Mouse (Mus musculus) hindlimb bud, embryonic 11.5 days (tissue): ENCODE results near the gene Socs7.
A peak's percentile ranks its signal among the peaks of the same experiment; 100 is the strongest.
"Not testable (repeated sequence)": the region's sequence is repeated elsewhere in the genome, so short reads cannot be mapped to it uniquely, and the experiment has no call there.

Experiments
- DNase-seq: peaks from one replicate; pipeline ENCODE4 v3.0.0-alpha.2; 2012; ENCODE audit warnings: low read depth, low spot score; ENCODE audit errors: extremely low spot score

The Socs7 gene

DNA sequence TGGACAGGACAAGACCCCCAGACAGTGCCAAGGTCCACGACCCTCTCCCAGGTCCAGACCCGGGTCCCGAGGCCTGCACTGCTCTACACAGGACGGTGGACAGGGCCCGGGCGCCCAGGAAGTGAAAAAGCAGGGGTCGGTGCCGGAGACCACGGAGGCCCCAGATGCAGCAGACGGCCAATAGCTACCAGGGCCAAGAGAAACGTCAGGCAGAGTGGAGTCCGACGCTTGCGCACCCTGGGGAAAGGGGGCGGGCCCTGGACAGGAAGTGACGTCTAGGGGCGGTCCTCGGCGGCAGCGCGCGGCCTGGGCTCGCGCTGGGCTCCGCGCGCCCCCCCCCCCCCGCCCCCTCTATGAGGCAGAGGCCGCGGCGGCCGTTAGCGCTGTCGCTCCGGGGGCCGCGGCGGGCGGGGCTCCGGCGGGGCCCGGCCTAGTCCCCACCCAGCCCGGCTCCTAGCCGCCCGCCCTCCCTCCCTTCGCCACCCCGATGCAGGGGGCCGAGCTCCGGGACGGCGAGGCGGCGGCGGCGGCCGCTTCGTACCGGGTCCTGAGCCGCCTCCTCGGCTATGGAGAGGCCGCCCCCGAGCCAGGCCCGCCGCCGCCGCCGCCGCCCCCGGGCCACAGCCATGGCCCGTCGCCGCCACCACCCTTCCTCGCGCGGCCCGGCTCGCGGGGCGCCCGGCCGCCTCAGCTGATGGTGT is at the start of gene Socs7:
Socs7 (plus strand) TSS at position 604 of the 701 bp plus-strand sequence.
- peak; percentile 33 for DNase-seq

DNA sequence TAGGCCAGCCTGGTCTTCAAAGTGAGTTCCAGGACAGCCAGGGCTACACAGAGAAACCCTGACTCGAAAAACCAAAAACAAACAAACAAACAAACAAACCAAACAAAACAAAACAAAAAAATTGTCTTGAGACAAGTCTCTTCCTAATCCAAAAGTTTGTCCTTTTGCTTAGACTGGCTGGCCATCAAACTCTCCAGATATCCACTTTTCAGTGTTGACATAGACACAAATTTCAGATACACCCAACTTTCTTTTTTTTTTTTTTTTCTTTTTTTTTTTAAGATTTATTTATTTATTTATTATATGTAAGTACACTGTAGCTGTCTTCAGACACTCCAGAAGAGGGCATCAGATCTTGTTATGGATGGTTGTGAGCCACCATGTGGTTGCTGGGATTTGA is 49.5 kb upstream of the Socs7 start:
- not testable (repeated sequence) for DNase-seq

DNA sequence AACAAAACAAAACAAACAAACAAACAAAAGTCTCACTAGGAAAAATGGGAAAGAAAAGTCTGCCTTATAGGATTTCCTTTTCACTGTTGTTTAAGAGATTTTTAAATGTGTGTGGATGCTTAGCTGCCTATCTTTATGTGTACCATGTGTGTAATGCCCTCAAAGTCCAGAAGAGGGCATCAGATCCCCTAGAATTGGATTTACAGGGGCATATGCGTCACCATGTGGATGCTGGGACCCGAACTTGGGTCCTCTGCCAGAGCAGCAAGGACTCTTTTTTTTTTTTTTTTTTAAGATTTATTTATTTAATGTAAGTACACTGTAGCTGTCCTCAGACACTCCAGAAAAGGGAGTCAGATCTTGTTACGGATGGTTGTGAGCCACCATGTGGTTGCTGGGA is 48.2 kb upstream of the Socs7 start:
- no peak for DNase-seq

DNA sequence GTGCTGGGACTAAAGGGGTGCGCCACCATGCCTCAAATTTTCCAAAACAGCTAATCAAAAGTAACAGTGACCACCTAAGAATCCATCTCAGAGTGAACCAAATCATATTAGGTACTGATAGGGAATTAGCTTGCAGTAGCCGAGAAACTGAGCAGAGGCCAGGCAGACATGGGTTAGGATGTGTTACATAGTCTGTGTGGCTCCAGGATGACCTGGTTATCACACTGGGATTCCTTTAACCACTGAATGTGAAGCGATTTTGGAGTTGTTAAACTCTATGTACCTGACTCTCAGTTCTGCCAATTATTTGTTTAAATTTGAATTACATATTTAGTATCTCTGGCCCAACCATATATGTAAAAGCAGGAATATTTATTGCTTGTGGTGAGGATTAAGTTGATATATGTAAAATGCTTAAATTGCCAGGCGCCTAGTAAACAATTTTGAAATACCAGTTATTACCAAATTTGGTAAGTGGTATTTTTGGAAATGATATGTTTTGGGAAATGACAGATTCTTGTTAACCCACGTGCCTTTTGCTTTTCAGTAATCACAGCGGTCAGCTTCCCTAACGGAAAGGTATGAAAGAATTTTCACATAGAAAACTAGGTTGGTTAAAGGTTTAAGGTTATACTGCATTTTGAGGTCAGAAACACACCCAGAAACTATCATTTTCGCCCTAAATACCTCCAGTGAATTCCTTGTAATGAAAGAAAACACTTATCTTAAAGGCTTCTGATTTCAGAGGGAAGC is 47.4 kb upstream of the Socs7 start:
- no peak for DNase-seq

DNA sequence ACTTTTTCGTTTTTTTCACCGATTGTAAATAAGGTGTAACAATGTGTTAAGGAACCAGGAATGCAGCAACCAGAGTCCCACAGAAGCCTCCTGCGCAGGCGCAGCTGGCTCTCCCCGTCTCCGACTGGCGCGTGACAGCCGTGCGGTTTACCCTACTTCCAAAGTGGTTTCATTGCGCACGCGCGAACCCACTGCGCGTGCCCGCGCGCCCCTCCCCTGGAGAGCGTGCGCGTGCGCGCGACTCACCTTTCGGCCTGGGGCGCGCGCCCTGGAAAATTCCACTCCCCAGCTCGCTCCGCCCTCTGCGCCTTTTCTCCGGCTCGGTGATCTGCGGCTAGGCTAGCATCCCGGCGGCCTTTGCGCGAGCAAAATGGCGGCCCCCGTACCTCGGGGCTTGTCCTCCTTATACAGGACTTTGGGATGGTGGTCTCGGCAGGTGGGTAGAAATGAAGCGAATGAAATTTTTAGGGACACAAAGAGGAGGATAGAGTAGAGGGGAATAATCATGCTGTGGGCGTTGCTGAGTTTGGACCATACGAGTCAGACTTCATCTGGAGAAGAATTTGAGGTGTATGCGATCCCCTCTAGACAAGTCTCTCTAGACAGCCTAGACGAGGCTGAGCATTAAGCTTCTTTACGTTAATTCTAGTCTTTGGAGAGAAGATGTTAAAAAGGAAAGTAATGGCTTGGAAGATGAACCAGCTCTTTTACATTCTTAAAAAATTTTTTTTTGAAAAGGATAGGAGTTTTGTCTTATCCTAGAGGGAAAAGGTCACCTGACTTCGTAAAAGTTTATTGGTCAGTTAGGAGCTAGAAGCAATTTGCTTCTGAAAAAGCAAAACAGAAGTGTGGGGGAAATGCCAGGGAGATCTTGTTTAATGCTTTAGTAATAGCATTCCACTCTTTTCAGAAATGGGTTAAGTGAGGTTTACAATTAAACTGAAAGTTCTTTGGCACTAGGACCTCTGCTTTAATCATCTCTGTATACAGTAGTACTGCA is 46.5 kb upstream of the Socs7 start, which contains the start of gene Mrpl45:
Mrpl45 (plus strand) TSS at position 213 of the 1,000 bp plus-strand sequence.
- DNase-seq = peak; percentile 99

DNA sequence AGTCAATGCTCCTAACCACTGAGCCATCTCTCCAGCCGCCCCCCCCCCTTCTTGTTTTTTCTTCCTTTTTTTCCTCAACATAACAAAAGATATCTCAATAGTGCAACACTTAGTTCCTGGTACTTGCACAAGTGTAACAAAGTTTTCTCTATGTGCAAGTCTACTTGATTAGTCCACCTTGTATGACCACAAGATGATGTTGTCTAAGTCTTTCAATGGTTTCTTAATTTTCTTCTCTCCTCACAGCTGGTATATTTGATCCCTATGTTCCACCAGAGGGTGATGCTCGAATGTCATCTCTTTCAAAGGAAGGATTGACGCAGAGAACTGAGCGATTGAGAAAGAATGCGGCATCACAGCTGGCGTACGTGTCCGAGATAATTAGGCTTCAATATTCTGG is 41.2 kb upstream of the Socs7 start:
- no peak for DNase-seq

DNA sequence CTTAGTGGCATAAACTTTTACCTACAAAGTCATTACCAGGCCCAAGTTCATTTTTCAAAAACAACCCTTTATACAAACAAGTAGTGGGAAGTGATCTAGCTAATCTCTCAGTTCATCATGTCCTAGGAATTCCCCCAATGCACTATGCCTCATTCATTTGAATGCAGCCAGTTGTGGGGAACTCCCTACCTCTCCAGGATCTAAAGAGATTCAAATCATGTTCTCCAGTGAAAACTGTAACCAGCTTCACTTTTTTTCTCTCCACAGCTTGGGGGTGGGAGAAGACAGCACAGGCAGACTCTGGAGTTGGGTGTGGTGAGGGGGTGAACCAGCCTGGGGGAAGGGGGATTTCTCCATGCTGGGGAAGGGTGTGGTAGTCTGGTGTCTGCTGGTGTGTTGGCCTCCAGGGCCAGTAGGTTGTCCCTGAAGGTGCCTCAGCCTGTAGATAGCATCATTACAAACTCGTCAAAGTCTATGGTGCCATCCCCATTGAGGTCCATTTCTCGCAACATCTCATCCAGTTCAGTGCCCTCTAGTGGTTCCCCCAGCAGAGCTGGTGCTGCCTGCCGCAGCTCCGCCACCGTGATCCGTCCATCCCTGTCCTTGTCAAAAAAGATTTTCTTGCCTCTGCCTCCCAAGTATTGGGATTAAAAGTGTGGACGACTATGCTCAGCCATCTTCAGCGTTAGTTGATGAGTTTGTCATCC is 40.3 kb upstream of the Socs7 start:
- not testable (repeated sequence) for DNase-seq

DNA sequence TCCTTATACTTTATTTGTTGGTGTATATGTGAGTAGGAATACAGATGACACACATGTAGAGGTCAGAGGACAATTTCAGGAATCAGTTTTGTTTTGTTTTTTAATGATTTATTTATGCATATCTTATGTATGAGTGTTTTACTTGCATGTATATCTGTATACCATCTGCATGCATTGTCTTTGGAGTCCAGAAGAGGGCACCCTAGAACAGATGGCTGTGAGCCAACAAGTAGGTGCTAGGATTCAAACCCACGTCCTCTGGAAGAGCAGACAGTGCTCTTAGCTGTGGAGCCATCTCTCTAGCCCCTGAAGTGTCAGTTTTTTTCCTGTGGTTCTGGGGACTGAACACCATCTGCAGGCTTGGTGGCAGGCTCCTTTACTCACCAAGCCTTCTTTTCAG is 37.1 kb upstream of the Socs7 start:
- no peak for DNase-seq

DNA sequence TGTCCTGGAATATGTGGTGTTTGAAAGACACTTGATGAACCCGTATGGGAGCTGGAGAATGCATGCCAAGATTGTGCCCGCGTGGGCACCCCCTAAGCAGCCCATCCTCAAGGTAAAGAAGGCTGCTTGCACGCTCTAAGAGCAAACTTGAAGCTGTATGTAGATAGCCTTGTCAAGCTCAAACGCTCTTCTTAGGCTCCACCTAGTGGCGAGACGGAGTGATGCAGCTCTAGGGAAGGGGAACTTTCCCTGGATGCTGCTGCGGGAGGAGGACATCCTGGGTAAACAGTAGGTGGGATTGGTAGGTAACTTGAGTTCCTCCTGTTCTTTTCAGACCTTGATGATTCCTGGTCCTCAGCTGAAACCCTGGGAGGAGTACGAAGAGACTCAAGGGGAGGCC is 34.2 kb upstream of the Socs7 start:
- DNase-seq = no peak

DNA sequence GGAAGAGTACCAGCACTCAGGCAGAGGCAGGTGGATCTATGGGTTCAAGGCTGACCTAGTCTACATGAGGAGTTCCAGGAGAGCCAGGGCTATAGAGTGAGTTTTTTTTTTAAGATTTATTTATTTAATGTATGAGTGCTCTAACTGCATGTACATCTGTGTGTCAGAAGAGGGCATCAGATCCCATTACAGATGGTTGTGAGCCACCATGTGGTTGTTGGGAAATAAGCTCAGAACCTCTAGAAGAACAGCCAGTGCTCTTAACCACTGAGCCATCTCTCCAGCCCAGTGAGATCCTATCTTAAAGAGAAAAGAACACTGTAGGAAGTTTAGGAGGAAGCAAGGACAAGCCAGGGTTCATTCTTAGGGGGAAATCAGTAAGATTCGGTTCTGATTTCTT is 32.0 kb upstream of the Socs7 start:
- DNase-seq = no peak

DNA sequence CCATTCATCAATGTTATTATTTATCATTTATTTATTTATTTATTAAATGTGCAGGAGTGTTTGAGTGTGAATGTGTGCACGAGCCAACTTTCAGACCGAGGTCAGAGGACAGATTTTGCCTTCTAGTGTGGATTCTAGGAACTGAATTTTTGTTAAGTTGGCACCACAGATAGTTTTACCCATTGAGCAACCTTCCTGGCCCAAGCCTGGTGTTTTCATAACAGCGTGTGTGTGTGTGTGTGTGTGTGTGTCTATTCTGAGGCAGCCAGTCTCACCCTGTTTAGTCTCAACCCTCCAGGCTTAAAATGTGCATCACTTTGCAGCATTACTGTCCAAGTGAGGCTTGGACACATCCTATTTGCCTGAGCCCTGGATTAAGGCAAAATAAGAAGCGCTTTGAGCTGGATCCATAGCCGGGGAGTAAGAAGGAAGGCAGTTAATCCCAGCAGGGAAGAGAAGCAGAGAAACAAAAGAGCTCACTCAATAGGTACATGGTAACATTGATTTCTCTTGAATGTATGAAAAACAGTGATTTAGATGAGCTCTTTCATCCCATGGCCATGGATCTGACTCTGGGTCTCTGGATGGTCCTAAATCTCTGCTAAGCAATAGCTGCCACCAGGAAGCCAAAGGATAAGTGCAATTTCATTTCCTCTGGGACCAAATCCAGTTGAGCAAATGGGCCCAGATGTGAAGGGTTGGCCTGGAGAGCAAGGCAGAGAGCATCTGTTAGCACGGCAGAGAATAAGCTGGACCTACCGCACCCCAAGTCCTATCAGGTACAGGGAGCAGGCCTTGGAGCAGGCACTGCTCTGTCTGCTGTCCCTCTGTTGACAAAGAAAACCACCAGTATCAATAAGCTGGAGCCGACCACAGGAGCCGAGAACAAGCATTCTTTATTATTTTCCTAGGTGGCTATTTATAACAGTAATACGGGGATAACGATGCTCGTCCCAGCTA is 30.8 kb upstream of the Socs7 start:
- DNase-seq = no peak

DNA sequence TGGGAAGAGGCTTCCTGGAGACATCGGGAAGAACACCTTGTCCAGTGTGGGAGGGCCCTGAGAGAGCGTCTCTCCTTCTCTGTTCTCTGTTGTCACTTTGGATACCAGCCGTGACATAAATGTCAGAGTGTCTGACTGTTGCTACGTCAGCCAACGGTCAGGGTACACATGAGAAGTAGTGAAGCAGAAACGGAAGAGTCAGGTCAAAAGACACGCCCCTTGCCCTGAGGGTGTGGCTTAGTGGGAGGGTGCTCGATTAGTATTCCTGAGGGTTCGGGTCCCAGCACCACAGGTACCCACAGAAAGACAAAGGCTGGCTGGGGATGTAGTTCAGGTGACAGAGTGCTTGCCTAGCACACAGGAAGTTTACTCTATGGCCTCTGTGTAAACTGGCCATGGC is 29.3 kb upstream of the Socs7 start:
- DNase-seq = no peak

DNA sequence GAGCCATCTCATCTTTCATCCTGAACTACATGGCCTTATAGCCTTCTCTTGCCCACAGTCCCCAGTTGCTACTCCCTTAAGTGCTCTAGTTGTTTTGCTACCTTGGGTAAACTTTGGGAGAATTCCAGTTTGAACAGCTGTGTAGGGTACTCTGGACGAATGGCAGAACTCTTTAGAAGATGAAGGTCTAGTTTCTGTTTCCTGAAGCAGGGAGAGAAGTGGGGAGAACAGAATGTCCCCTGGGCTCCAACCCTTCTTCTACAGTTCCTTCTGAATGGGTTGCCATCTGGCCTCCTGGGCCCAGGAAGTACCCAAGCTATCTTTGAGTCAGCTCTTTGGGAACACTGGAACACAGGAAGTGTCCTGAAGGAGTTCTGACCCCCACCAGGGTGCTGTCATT is 28.5 kb upstream of the Socs7 start:
- no peak for DNase-seq

DNA sequence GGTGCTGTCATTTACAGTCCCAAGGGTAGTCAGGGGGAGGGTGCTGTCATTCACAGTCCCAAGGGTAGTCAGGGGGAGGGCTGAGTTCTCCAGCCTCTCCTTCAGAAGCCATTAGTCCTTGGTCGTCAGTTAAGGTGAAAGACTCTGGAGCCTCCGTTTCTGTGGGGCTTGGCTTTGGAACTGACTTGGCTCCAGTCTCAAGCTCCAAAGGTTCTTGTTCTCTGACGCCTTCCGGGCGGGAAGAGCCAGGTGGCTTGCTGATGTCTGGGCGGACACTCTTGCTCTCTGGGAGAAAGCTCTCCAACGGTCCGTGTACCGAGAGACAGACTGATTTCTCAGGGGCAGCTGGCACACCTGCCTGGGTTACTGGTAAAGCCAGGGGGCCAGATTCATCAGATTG is 28.0 kb upstream of the Socs7 start:
- no peak for DNase-seq

DNA sequence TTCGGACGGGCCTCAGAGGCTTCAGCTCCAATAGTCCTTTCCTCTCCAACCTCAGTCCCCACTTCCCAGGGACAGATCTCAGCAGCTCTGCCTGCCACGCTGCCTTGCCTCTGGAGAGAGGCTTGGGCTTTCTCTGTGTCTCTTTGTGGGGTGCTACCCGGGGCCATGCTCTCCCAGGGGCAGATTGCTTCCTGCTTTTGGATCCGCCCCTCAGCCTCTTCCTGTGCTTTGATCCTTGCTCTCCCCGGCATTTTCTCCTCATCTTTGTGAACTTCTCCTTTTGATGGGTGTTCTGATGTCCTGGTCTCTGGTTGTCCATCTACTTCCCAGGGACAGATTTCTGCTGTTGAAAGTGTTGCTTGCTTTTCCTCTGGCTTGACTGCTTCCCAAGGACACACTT is 26.1 kb upstream of the Socs7 start:
- DNase-seq = no peak

DNA sequence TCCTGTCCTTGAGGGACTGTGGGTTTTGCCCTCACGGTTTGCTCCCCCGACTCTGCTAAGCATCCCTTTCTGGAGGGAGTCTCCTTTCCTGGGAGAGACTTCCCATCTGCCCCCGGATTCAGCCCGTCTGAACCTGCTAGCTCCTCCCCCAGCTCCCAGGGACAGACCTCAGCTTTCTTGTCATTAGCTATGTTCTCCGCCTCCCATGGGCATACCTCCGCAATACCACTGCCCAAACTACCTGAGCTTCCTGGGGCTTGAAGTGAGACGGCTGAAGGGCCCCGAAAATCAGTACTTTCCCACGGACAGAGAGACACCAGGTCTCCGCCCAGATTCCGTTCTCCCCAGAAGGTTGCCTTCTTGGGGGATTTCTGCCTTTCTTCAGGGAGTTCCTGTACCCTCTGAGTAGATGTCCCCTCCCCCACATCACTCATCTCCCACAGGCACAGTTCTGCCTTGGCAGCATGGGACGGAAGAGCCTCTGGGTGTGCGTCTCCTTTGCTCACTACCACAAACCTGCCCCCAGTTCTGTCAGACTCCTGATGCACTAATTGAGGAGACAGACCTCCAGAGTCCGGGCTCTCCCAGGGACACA is 25.5 kb upstream of the Socs7 start:
- no peak for DNase-seq

DNA sequence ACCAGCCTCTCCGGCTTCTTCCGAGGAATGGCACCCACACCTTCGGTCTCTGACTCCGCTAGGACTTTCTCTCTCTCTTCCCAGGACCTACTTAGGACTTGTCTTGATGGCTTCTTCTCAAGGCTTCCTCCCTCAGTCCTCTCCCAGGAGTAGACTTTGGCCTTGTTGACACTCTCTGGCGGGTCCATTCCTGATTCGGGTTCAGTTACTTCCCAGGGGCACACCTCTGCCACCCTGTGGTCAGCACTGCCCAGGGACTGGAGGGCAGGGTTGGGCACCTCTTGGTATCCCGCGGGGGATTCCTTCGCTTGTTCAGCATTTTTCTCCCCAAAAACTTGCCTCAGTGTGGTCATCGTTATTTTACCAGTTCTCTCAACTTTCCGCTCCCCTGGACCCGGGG is 25.0 kb upstream of the Socs7 start:
- no peak for DNase-seq

DNA sequence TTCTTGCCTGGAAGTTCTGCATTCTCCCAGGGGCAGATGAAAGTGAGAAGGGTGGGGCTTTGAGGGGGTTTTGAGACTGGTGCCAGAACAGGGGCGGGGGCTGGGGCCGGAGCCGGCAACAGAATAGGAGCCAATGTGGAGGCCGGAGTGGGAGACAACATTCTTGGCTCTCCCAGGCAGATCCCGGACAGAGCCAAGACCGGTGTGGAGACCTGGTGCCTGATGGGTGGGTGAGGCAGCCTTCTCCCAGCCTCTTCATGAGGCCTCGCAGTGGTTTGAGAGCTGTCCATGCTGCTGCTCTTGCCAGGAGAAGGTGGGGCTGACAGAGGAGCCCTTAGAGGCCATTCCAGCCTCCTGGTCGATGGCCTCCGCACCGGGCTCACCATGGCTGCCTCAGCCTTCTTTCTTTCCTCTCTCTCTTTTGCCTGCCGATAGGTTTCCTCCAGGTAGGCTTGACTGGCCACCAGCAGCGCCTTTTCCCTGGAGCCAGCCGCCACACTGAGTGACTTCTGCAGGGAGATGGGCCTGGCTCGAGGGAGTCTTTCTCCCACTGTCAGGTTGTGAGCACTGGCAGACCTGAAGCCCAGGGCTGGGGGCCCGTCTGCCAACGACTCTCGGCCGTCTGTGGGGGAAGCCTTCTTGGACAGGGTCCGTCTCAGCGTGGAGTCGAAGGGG is 23.9 kb upstream of the Socs7 start:
- DNase-seq = no peak

DNA sequence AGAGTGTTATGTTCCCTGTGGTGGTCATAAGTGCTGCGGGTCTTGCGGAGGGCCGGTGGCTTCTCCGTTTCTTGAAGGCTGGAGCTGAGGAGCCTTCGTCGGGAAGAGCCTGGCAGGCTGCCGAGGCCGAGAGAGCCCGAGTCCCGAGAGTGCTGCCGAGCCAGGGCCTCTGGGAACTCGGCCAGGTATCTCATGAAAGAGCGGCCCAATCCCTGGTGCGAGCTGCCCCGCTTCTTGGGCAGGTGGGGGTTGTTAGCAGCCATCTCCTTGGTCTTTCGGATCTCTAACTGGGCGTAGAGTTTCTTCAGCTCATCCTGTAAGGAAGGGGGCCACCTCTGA is 23.4 kb upstream of the Socs7 start:
- no peak for DNase-seq
